Mouse (Mus musculus) R1 (cell line): ENCODE results near the gene Hrh3.

Experiments
- DNase-seq: peaks from one replicate; pipeline ENCODE4 v3.0.0-alpha.2; 2018; ENCODE audit warnings: low read depth, low spot score

Gene Hrh3

DNA sequence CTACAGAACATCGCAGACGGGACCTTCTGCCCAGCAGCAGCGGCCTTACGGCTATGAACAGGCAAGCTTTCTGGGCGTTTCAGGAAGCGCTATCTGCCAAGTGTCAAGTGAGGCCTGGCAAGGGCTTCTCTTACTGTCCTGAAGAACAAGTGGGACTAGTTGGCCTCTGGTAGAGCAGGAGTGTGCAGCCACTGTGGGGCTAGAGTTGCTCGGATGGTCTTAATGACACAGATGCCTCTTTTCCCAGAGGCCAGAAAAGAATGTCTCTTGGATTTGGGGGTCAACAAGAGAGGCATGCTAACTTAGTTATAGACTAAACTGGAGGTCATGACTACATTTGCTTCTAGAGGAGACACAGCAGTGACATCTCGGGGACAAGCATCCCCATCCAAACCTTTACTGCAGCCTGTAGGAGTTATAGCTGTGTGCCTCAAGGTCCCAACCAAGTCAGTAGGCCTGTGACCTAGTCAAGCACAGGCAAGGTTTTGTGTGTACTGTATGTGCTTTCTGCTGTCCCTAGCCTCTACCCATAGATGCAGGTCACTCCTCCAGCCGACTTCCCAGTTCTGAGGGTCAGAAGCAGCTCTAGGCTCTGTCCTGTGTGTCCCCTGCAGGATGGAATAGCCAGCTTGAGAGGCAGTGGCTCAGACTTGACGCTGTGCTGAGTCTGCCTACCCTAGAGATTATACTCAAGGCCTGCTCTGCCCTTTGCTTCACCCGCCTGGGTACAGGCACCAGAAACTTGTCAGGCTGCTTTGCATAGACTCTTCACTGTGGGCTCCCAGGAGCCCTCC lies 40.8 kb downstream of the Hrh3 start:
- DNase-seq, result no peak

DNA sequence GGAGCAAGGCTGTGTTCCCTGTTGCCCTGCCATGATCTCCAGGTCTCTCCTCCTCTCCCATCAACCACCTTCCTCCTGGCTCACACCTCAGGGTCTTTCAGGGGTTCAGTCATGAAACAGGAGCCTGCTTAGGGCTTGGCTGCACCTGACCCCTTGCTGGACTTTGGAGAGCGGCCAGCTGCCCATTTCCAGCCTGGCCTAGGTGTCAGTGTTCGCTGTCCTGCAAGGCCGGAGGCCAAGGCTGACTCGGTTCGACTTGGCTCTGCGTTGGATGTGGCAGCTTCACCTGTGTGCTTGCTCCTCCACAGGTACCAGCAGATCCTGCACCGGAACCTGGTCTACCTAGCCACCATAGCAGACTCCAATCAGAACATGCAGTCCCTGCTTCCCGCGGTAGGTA lies 51.3 kb downstream of the Hrh3 start:
- no peak for DNase-seq

DNA sequence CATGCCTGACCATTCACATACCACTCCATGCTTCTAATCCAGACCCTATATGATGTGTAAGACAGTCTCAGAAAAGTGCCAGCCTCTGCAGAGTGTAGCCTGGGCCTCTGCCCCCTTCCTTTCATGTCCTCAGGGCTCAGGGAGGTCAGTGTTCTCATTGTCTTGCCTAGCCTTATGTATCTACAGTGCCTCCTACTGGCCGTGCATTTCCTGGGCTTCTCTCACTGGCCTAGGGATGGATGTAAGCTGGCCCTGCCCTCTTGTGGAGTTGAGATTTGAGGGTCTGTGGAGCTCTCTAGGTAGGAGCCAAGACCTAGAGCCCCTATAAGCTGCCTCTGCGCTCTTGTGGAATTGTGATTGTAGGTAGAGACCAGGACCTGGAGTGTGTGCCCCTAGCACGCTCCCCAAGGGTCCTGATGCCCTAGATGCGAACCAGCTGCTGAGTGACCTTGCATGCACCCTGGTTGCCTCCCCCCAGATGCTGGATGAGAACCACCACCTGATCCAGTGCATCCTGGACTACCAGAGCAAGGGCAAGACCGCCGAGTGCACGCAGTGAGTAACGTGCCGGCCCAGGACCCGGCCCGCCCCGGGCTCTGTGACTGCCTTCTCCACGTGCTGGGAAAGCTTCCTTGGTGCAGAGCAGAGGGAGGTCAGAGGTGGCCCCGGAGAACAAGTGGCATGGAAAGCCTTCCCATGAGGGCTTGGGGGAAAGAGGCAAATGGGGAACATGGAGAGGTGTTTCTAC lies 52.1 kb downstream of the Hrh3 start:
- DNase-seq, result peak; percentile 63

DNA sequence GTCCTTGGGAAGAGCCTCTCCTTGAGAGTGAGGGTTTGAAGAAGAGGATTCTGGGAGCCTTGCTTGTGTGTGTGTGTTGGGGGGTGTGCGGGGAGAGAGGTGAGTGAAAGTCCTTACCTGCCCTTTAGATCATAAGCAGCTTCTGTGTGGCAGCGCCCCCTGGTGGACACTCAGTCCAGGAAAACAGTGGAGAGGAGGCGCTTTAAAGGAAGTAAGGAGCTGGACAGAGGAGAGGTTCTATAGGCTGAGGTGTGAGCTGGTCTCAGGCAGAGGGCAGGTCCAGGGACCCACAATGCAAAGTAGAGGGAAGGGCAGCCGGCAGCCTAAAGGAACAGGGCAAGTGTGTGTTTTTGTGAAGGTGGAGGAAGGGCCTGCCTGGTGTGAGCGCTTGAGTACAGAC lies 53.3 kb downstream of the Hrh3 start:
- peak; percentile 89 for DNase-seq
